Mouse (Mus musculus) liver, embryonic 14.5 days (tissue): ENCODE data around the gene Gpam.

Experiments used
- CTCF ChIP-seq: IDR thresholded peaks from 2 replicates; pipeline ENCODE4 v1.5.1; 2016; ENCODE audit warnings: antibody characterized with exemption, low read depth, control low read depth
- EP300 ChIP-seq: IDR thresholded peaks from 2 replicates; pipeline ENCODE4 v1.6.1; 2016; ENCODE audit warnings: antibody characterized with exemption, low read depth

DNA sequence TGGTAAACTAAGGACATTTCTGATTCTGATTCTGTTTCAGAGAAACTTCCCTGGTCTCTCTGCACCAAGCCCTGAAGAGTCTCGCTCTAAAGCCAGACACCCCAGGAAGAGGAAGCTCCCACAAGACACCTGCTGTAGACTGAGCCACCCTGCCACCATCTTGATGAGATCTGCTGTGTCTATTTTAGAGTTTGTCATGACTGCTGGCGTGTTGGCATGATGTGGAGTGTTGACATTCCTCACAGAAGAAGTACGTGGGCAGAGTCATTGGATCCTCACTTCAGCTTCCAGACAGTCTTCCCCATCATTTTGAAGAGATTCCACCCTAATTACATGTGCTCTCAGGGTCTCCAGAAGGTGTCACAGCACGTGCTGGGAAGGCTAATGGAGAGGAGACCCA is 73.9 kb downstream of the Gpam start:
- no peak for TF ChIP-seq CTCF
- TF ChIP-seq EP300, result no peak
